Mouse (Mus musculus) small intestine, adult 2 months (tissue): ENCODE data around the gene Trappc2l. TPM values are rescaled to one million over a fixed set of nuclear protein-coding genes. Genes with fewer than 3 reads are reported as not detected.

Experiments used
- H3K27ac ChIP-seq: fragments of 200-500 bp; 2 replicates; pipeline ENCODE4 v1.5.1; 2012; ENCODE audit warnings: low read depth, low read length, control low read depth, inconsistent platforms; ENCODE audit not compliant: insufficient read depth
- H3K27me3 ChIP-seq: fragments of 200-500 bp; 2 replicates; pipeline ENCODE4 v1.6.1; 2012; ENCODE audit warnings: mild to moderate bottlenecking, moderate library complexity, low read length, inconsistent platforms; ENCODE audit not compliant: control insufficient read depth, insufficient read depth
- H3K36me3 ChIP-seq: fragments of 200-500 bp; 2 replicates; pipeline ENCODE4 v1.6.1; 2012; ENCODE audit warnings: mild to moderate bottlenecking, low read length, control low read depth, inconsistent platforms; ENCODE audit not compliant: control insufficient read depth, insufficient read depth
- H3K4me1 ChIP-seq: fragments of 200-500 bp; 2 replicates; pipeline ENCODE4 v1.6.1; 2012; ENCODE audit warnings: low read length, inconsistent platforms, mixed read lengths; ENCODE audit not compliant: control insufficient read depth, insufficient read depth, insufficient read length
- H3K4me3 ChIP-seq: fragments of 200-500 bp; 2 replicates; pipeline ENCODE4 v1.5.1; 2012; ENCODE audit warnings: low read depth, mild to moderate bottlenecking, control low read depth, inconsistent platforms, low read length, moderate library complexity
- CTCF ChIP-seq: fragments of 200-500 bp; IDR thresholded peaks from 2 replicates; pipeline ENCODE4 v1.5.1; 2012; ENCODE audit warnings: low read depth, mild to moderate bottlenecking, control low read depth, inconsistent platforms, low read length, moderate library complexity, mixed read lengths; ENCODE audit not compliant: insufficient replicate concordance, insufficient read length; ENCODE audit errors: extremely low read depth
- POLR2A ChIP-seq: fragments of 200-500 bp; IDR thresholded peaks from 2 replicates; pipeline ENCODE4 v1.6.1; 2012; ENCODE audit warnings: low read depth, mild to moderate bottlenecking, control low read depth, inconsistent platforms, low read length, moderate library complexity
- WGBS: fragments of 180-500 bp; shearing (Covaris S2); methylation state at CpG from one replicate; pipeline ENCODE4 v1.1.7; 2018; 5-methylcytosine and 5-hydroxymethylcytosine counted together
- polyA plus RNA-seq: library from polyadenylated mRNA; depleted of rRNA; stranded (reverse); fragments of >200 nt; gene quantifications from 2 replicates; pipeline ENCODE4 v1.2.3, GENCODE M21; 2012

The Trappc2l gene
- polyA plus RNA-seq, 1 experiment, result 161 TPM

GRCm38 (mm10) chr8:122644175-122644954 lies 32.9 kb downstream of the Trappc2l start:
- Histone ChIP-seq H3K27me3 (no peaks in the 10 kb centered on the region), H3K4me3 (no peak overlapping the region), H3K4me1 (no peaks in the 10 kb centered on the region), H3K36me3 (no peaks in the 10 kb centered on the region), H3K27ac (no peak overlapping the region)
- no peak for TF ChIP-seq CTCF
- no peak for TF ChIP-seq POLR2A
- 72% methylated on average over 6 of the region's 6 CpGs for WGBS

DNA sequence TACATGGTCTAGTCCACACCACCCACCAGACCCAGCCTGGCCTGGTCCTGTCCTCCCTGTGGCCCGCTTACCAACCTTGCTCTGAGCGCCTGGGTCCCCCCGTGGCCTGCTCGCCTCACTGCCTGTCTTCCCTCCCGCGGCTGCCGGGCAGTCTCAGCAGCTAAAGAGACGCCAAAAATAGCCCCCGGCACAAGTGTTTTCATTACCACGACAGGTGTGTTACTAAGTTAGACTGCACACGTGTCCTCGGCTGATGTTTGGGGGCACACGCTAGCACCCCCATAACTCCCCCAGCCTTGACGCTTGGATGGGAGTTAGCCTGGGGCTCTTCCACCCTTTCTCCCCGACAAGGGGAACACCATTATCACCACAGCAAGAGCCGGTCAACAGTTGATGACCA lies 34.9 kb downstream of the Trappc2l start:
- 88% methylated on average over 16 of the region's 16 CpGs for WGBS
- Histone ChIP-seq H3K27me3 (no peaks in the 10 kb centered on the region), H3K4me1 (no peaks in the 10 kb centered on the region), H3K36me3 (no peaks in the 10 kb centered on the region), H3K4me3 (no peak overlapping the region), H3K27ac (no peak overlapping the region)
- no peak for TF ChIP-seq POLR2A
- no peak for TF ChIP-seq CTCF

DNA sequence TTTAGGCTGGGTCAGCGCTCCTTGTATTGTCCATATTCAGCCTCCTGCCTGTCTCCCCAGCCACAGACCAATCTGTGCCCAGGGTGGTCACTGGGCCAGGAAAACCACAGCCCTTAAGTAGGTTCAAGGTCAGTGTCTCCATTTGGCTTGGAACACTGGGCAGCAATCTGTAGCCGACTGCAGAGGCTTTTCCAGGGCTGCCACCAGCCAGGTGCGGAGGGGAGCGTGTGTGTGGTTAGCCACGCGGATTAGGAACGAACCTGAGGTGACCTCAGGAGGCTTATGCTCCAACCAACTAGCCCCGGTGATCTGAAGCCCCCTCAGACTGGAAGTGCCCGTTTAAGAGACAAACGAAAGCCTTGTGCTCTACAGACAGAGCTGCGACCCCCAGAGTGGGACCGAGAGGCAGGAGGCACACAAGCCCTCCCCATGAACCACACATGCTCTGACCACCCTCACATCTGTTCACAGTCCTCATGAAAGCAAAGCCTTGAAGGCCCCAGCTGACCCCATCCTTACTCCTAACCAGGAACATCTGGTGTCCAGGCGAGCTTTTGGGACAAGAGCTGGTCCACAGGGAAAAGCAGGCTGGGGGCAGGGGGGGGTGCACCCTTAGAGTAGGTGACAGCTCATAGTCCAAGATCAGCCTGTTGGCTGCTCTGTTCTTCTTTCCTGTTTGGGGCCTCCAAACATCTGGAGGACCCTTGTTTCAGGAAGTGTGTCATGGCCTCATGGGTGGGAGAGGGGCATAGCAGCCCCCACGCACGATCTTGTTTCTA lies 36.9 kb downstream of the Trappc2l start:
- H3K27ac ChIP-seq, result no peak overlapping the region
- no peak overlapping the region for H3K4me3 ChIP-seq
- no peaks in the 10 kb centered on the region for H3K36me3 ChIP-seq
- TF ChIP-seq POLR2A (no peak), CTCF (no peak)
- 72% methylated on average over 15 of the region's 15 CpGs for WGBS
- no peaks in the 10 kb centered on the region for H3K4me1 ChIP-seq
- H3K27me3 ChIP-seq, result no peaks in the 10 kb centered on the region

DNA sequence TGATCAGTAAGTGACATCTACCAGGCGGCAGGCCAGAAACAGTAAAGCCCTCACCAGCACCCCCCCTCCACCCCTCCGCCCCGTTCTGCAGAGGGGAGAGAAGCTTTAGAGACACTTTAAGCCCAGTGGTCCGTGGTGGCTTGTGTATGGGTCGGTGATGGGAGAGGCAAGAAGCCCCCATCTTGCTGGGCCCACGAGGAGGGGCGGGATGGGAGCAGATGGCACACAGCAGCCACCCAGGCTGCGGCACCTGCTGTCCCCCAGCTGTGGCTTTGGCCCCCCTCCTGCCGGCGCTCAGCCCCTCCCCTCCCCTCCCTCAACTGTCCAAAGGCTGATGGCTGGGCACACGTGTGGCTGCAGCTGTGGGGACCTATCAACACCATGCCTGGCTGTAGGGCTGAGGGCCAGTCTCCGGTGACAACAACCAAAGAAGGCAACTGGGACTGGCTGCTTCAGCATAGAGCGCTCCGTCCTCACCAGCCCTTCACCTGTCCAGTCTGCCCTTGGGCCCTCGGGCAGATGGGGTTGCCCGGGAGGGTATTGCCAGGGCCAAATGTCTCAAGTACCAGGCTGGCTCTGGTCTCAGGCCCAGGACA lies 40.0 kb downstream of the Trappc2l start:
- H3K4me3 ChIP-seq, result no peak overlapping the region
- WGBS, result 78% methylated on average over 16 of the region's 16 CpGs
- no peaks in the 10 kb centered on the region; the same call in 1 of the 2 replicates for H3K36me3 ChIP-seq
- H3K4me1 ChIP-seq, result peaks cover 3% of the 10 kb centered on the region; the same call in 1 of the 2 replicates
- no peak overlapping the region for H3K27ac ChIP-seq
- no peaks in the 10 kb centered on the region for H3K27me3 ChIP-seq
- no peak for TF ChIP-seq POLR2A
- TF ChIP-seq CTCF, result no peak

- no peaks in the 10 kb centered on the region; the same call in 1 of the 2 replicates for H3K36me3 ChIP-seq
- H3K4me1 ChIP-seq, result peaks cover 3% of the 10 kb centered on the region; the same call in 1 of the 2 replicates
- TF ChIP-seq POLR2A, result no peak
- no peak for TF ChIP-seq CTCF
- H3K27ac ChIP-seq, result no peak overlapping the region
- no peak overlapping the region for H3K4me3 ChIP-seq
- 35% methylated on average over 6 of the region's 6 CpGs for WGBS
- no peaks in the 10 kb centered on the region for H3K27me3 ChIP-seq
These were observed 41.2 kb downstream of the Trappc2l start for GRCm38 (mm10) chr8:122652643-122653042.

GRCm38 (mm10) chr8:122654768-122655167 lies 43.3 kb downstream of the Trappc2l start:
- H3K4me3 ChIP-seq, result no peak overlapping the region
- TF ChIP-seq CTCF (no peak), POLR2A (no peak)
- H3K4me1 ChIP-seq, result peaks cover 3% of the 10 kb centered on the region; the same call in 1 of the 2 replicates
- H3K36me3 ChIP-seq, result no peaks in the 10 kb centered on the region; the same call in 1 of the 2 replicates
- H3K27me3 ChIP-seq, result no peaks in the 10 kb centered on the region
- 66% methylated on average over 7 of the region's 7 CpGs for WGBS
- peak overlapping the region; percentile 44 for H3K27ac ChIP-seq
